Mouse (Mus musculus) kidney, embryonic 14.5 days (tissue): ENCODE results near the gene Irf2bpl. TPM values are rescaled to one million over a fixed set of nuclear protein-coding genes. Genes with fewer than 3 reads are reported as not detected.

Experiments
- polyA plus RNA-seq: library from polyadenylated mRNA; unstranded; fragments of >200 nt; fragmentation: Nextera tagmentation; extraction: Ambion mirVana; gene quantifications from 2 replicates; pipeline ENCODE4 v1.2.1, GENCODE M21; 2014

Gene Irf2bpl
- polyA plus RNA-seq, 1 experiment from 2014 or later: 34.8 TPM

Other genes starting within 250 kb of the Irf2bpl start
- 8.4 and 9.6 TPM in 2 replicates for gene Vash1, start 206.1 kb downstream of the Irf2bpl start, polyA plus RNA-seq
- gene Angel1, start 158.3 kb downstream of the Irf2bpl start, polyA plus RNA-seq: 7.9 and 10.2 TPM in 2 replicates
- gene Lrrc74a, start 150.4 kb downstream of the Irf2bpl start, polyA plus RNA-seq: not detected in 2 replicates
- 12.6 and 30.4 TPM in 2 replicates for gene Cipc, start 62.2 kb upstream of the Irf2bpl start, polyA plus RNA-seq
- gene Zdhhc22, start 105.6 kb upstream of the Irf2bpl start, polyA plus RNA-seq: not detected in 2 replicates
- 0.08 TPM in 1 of 2 replicates, not detected in the other for gene Tmem63c, start 136.5 kb upstream of the Irf2bpl start, polyA plus RNA-seq
- 0.14 and 0.43 TPM in 2 replicates for gene Ngb, start 217.7 kb upstream of the Irf2bpl start, polyA plus RNA-seq